Mouse (Mus musculus) heart, postnatal 4 days (tissue): ENCODE results near the gene Smad3. TPM values are rescaled to one million over a fixed set of nuclear protein-coding genes. Genes with fewer than 3 reads are reported as not detected.

ENCODE experiments used
- DNase-seq: peaks from one replicate; pipeline ENCODE4 v3.0.0; 2021
- total RNA-seq, 2 experiments: library from RNA; stranded (reverse); gene quantifications; 2 replicates each; pipeline ENCODE4 v1.2.3; 2021

The Smad3 gene
- total RNA-seq, 2 experiments from 2014 or later = 20.7 to 20.9 TPM

DNA sequence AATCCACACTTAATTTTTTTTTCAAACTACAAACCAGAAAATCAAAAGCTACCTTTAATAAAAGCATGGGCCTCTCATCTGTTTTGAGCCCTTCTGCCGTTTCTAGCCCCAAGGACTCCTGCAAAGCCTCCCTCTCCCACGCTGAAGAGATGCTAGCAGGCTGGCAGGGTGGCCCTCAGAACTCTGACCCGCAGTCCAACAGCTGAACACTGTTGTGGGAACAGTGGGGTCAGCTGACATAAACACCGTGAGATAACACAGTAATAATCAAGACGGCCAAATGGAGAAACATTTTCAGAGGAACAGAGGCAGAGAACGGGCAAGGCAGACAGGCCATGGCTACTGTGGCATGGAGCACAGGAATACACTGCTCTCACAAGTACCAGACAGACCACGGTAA, 95.0 kb downstream of the Smad3 start:
- no peak for DNase-seq

DNA sequence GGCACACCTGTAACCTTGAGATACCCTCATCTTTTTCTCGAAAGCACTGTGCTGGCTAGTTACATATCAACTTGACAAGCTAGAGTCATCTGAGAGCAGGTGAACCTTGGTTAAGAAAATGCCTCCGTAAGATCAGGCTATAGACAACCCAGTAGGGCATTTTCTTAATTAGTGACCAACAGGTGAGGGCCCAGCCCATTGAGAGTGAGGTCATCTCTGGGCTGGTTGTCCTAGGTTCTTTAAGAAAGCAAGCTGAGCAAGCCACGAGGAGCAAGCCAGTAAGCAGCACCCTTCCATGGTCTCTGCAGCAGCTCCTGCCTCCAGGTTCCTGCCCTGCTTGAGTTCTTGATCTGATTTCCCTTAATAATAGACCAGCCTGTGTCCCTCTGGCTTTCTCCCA, 97.1 kb downstream of the Smad3 start:
- no peak for DNase-seq

DNA sequence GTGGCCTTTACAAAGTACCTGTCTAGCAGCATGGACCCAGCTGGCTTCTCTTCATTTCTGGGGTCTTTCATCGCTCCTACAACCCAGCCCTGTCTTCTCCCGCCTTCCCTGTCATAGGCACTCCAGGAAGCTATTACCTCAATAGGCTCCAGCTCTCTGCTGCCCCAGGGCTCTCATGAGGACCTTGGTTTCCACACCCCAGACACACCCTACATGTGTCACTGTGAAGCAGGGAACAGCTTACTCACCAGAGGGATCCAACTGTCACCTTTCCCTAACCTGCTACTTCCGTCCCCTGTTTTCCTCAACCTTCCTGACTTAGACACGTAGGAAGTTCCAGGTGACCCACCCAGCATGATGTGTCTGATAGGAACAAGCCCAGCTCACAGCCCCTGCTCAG, 97.7 kb downstream of the Smad3 start:
- DNase-seq = no peak

DNA sequence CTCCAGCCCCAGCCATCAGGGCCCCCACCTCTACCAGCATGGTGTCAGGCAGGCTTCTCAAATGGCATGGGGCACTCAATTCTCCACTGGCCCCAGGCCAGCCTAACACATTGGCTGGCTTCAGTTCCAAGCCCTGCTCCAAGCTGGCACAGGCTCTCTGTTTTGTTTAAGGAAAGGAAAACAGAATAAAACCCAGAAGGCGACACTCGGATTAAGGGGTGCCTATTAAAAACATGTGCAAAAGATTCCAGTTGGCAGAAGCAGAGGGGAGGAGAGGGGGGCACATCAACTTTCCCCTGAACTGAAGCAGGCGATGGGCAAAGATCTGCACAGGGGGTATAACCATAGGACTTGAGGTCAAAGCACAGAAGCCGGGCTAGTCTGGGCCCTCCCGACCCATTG, 98.8 kb downstream of the Smad3 start:
- peak; percentile 66 for DNase-seq

DNA sequence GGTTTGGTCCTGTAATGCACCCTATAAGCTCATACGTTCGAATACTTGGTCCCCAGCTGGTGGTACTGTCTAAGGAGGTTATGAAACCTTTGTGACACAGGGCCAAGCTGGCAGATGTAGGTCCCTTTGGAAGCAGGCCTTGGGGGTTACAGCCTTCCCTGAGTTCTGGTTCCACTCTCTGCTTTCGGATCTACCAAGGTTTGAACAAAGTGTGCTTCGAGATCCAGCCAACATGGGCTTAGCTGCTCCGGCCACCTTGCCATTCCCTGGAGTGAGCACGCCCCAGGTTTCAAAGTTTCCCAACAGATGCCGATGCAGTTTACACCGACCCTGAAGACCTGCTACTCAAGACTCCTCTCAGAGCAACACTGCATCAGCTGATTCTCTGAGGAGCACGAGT, 99.4 kb downstream of the Smad3 start:
- DNase-seq = no peak

DNA sequence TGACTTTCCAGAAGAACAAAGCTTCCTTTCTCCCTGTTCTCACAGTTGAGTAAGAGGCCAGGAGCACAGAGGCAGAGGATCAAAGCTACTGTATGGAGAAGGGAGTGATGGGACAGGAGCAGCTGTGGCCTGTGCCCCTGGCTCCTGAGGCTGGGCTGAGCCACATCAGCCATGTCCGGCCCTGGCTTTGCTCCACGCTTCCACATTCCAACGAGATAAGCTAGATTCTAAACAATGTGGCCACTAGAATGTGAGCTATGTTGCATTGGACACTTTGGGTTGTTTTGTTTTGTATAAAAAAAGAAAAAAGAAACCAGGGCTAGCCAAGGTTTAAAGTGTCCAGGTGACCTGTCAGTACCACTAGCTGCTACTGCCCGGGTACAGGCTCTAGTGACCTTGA, 100.6 kb downstream of the Smad3 start:
- peak; percentile 57 for DNase-seq

DNA sequence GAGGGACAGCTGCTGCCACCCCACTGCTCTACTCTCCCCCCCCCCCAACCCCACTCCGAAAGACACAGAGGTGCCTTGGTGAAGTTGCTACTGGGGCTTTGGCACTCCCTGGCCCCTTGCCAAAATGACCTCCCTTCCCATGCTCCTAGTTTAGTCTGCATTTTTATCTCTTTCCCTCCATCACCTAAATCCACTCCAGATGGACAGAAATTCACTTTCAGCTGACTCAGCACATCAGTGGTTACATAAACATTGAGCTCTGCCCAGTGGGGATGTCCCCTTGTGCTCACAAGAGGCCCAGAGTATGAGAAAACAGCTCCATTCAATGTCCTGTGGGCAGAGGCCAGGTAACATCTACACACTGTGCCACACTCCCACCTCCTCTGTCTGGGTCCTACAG, 102.7 kb downstream of the Smad3 start:
- no peak for DNase-seq

DNA sequence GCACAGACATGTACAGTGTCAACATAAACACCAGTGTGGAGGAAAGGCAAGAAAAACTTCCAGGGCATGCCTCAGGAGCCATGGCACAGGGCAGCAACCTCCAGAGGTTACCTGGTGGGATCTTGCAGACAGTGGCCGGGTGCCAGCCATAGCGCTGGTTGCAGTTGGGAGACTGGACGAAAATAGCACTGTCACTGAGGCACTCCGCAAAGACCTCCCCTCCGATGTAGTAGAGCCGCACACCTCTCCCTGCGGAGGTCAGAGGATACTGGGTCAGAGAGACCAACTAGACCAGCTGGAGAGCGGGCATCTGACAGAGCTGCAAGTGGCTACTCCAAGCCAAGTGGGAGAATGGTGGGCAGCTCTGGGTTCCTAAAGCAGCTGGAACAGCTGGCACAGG, 103.2 kb downstream of the Smad3 start:
- no peak for DNase-seq

DNA sequence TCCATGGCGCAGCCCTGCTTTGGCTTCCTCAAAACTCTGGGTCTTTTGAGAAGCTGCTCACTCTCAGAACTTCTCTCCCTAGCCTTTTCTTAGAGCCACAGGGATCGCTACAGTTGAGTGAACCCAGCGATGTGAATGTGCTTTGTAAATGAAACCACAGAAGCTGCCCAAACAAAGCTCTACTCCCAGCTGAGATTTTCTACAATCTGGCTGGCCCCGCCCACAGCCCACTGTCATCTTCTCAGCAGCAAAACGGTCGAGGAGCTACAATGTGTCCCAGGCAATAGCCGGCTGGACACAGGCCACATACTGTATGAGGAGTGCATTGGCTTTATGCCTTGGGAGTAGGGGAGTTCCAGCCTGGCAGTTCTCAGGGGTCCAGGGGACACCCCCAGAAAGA, 104.1 kb downstream of the Smad3 start:
- DNase-seq = peak; percentile 43

DNA sequence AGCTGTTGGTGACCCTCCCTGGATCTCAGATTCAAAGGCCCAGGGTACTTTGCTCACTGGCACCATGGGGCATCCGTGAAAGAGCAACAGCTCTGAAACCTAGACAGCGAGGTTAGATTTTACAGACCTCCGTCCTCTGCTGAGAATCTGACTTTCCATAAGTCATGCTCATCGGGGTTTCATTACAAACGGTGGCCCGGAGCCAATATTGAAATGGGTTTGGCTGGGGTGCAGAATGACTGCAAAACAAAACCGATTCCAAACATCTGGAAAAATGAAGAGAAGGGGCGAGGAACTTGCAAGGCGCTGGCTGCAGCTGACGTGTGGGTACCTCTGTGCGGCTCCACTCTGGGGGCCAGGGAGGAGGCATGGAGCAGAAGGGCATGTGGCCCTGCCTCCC, 106.2 kb downstream of the Smad3 start:
- peak; percentile 68 for DNase-seq

DNA sequence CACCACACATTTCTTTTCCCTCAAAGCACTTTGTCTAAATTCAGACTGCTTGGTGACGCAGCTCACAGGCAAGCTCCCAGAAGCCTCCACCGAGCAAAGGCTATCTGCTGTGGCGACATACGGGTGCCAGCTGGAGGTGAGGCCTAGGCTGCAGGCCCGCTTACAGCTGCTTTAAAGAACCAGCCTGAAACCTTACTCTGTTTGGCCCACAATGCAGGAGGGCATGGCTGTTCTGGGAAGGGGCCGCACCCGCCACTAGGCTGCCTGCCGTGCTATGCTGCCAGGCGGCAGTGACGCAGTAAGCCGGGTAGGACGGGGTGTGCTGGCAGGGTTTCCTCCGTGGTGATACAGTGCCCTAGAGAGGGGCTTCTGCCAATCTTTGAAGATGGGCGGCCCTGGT, 106.9 kb downstream of the Smad3 start:
- peak; percentile 61 for DNase-seq

DNA sequence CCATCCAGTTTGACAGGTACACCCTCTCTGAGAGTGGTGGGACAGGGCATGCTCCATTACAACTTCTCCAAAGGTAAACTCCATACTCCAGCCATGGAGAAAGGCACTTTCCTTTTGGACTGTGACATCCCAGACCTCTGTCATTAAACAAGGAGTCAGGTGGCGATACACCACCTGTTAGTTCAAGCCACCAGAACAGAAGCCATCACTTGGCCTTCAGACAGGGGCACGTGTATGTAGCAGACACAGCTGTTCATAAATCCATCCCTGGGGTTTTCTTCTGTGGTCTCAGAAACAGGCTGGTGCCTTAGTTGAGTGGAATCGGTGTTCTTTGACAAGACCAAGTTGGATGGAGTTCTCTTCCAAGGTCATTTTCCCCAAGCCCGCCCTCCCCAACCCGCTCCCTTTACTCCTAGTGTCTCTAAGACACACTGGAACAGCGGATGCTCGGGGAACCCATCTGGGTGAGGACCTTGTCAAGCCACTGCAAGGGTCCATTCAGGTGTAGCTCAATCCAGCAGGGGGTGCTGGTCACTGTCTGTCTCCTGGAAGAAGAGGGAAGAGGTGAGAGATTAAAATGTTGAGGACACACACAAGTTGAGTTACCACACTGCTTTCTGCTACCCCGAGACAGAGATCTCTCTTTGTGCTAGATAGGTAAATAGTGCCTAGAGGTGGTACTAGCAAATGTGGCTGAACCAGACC, 107.8 kb downstream of the Smad3 start:
- peak; percentile 69 for DNase-seq

DNA sequence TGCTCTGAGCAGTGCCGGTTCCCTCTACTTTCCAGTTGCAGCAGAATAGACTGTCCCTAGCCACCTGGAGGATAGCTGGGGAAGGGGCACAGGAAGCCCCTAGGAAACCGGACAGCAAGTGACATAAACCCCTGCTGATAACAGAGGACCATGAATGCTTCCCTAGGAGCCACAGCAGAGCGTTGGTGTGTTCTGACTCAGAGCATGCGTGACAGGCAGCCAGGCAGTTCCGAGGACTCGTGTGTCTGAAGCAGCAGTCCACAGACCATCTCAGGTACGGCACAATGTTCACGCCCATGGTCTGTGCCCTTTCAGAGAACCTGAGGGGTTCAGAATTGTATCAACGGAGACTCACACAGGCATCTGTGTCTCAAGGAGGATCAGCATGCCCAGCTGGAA, 109.3 kb downstream of the Smad3 start:
- no peak for DNase-seq

DNA sequence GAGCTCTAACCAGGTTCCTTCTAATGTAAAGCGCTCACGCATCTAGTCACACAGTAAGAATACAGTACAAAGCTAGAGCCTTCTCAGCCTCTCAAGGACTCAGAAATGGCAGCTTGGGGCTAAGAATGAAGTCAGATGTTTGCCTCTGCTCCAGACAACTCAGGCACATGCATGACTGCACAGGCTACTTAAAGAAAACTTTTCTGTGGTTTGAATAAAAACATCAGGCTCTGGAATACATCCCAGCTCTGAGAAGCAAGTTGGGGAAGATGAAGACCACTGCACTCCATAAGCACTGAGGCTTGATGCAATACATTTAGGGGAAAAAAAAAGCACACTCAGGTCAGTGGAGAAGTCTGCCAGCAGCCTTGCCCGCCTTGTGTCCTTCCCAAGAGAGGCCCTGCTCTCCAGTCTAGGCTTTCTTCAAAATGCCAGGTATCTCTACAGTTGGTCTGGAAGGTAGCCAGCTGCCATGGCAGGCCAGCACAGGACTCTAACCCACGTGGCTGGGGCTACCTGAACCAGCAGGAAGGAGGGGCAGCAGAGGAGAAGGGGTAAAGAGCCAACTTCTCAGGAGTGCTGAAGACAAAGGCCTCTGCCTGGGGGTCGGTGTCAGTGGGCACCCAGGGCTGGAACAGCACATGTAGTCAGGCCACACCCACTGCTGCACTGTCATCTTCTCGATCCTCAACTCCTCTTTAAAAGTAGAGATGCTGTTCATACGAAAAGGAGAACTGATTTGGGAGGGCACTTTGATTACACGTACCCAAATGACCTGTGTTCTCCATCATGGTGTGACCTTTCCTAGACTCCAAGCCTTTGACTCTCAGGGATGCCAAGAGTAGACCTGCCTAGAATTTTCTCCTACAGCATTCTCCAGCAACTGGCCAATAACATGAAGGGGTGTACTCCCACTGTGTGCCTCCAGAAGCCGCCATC, 109.9 kb downstream of the Smad3 start:
- no peak for DNase-seq

DNA sequence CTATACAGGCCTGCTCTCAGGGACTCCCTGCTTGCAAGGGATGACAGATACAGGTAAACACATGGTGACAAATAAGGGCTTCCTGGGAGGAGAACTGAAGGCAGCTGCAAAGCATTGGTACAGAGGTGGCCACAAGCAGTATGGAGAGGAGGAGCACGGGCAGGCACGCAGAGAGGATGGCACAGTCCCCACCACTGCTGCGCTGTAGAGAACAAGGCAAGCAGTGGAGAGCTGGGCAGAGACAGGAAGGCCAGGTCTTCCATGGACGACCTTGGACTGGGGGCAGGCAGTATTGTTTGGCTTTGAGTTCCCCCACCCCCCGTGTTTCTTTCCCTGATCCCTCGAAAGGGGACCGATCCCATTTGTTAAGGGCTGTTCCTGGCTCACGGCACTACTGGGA, 112.7 kb downstream of the Smad3 start:
- no peak for DNase-seq

DNA sequence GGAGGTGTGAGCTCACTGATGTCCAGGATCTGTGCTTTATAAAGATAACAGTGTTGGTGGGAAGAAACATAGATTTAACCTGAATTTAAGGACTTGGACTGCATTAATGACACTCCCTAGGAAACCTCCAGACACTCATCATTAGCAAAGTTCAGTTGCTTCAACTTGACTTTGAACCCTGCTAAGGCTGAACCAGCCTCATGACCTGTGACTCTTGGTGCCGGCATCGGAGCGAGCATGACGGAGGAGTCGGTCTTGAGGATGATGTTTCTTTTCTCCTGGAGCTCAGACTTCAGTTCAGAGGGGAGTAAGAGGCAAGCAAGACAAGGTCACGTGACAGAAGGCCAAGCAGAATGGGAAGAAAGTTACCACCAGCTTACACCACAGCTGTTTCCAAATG, 113.8 kb downstream of the Smad3 start:
- no peak for DNase-seq

DNA sequence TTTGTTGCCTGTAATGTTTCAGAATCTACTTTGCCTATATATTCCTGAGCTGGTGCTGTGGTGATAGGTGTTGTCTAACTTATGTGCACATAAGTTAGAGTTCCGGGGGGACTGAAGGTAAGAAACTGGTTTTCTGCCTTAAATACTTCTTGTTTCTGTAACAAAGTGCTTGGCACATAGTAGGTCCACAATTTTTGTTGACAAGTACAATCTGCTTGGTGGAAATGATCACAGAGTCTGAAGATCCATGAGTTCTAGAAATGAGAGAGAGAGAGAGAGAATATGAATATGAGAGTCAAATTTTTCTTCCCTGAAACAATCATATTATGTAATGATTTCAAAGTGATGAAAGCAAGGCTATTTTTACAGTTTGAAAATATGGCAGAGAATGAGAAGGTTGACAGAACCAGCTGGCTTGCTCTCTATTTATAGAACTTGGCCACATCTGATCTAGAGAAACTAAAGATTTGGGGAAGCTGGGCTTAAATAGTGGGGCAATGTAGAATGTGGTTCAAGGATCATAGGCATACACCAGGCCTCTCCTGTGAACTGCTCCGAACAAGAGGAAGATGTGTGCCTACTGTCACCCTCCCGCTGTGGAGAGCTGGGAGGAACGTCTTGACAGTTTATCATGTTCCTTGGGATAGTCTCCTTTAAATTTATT, 115.7 kb downstream of the Smad3 start:
- no peak for DNase-seq

DNA sequence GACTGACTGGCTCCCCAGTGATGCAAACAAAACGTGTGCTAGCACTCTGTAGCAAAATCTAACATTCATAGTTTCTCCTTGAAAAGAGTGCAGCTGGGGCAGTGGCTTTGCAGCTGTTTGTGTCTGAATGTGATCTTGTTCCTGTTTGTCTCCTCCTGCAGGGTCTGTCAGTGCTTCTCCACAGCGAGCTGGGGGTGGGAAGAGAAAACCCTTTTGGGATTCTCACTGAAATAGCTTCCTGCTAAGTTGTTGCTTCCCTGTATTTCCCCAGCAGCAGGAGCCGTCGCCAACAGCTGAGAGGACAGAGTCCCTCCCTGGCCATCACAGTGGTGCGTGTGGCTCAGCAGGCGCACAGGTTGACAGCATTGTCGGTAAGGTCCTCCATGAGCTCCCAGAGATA, 121.7 kb downstream of the Smad3 start:
- no peak for DNase-seq

DNA sequence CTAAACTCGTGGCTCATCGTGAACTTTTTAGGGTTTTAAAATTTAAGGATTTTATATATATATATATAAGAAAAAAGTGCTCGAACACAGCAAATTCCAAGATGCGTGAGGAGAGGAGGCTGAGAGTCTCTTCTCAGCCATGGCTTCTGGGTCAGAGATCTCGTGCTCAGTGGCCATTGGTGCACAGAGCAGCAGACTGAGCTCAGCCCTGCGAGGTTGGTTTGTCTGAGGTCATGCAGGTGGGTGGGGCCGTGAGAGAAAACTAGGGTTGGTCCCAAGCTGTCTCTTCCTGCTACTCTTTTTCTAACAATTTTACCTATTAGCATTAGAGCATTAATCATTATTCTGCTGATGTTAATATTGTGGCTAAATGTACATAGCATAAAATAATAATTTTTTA, 124.5 kb downstream of the Smad3 start:
- DNase-seq = no peak

DNA sequence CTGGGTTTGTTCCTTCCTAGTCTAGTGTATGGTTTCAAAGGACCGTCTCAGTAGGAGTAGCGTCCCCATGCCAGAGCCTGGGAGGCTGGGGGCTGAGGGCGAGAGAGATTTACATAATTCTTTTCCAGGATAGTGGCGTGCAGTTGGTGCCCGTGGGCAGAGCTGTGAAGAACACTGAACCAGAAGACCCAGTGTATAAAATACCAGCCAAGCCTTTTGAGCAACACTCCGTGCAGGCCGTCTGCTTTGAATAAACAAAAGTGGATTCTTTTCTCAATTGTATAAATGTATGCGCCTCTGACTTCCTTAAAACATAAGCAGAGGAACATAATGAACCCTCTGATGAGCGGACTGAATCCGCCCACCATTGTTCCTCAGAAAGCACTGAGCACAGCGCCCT, 124.9 kb downstream of the Smad3 start:
- DNase-seq = no peak

DNA sequence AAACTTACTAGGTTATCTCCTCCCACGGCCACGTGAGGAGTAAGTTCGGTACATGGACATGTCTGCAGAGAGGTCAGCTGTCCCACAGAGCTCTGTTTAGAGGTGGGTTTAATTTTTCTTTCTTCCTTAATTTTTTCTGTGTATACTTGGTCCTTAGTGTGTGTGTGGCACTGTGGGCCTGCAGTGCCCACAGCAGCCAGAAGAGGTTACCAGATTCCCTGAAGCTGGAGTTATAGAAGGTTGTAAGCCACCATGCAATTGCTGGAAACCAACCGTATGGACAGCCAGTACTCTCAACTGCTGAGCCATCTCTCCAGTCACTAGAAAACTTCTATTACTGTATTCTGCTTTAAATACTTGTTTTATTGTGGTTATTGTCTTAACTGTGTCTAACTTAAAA, 125.7 kb downstream of the Smad3 start:
- DNase-seq = no peak

DNA sequence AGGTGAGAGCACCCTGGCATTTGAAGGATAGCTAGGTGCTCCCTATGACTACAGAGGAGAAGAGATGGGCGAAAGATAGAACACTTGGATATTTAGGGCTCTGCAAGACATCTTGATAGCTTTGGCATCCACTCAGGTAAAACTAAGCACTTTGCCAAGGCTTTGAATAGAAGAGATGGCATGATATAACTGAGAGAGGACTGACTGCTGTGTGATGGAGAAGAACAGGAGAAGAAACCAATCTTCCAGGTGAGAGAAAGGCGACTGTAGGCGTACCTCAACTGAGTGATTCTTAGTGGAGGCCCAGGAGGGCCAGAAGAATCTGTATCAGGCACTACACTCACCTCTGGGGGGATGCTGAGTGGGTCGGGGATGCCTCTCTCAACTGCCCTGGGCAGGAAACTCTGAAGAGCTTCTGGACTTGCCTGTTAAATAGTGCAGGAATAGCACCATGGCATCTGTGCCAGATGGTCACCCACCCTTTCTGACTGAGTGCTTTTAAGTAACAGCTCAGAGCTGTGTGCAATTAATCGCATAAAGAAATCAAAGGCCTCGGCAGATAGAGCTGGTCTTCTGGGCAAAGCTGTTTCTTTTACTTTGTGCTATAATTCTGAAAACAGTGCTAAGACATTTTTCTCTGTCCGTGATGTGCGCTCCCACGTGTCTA, 132.6 kb downstream of the Smad3 start:
- DNase-seq = no peak
